Mouse (Mus musculus) midbrain, postnatal 0 days (tissue): ENCODE results near the gene Hnrnpab. TPM values are rescaled to one million over a fixed set of nuclear protein-coding genes. Genes with fewer than 3 reads are reported as not detected.
A peak's percentile ranks its signal among the peaks of the same experiment; 100 is the strongest.

Experiments used
- ATAC-seq: fragments of 200-750 bp; cut with Nextera tagmentation; 2 replicates; pipeline ENCODE4 v1.8.0; 2017; ENCODE audit warnings: moderate number of reproducible peaks, mild to moderate bottlenecking, moderate TSS enrichment, moderate library complexity; ENCODE audit not compliant: low FRiP score
- DNase-seq: peaks from one replicate; pipeline ENCODE4 v3.0.0-alpha.2; 2015; ENCODE audit warnings: low spot score
- H3K27ac ChIP-seq: fragments of 300-500 bp; sonication (generic); 2 replicates; pipeline ENCODE4 v1.5.1; 2014; ENCODE audit warnings: low read depth, mild to moderate bottlenecking, low read length, mixed read lengths
- H3K27me3 ChIP-seq: fragments of 300-500 bp; sonication (generic); 2 replicates; pipeline ENCODE4 v1.6.1; 2014; ENCODE audit warnings: low read length, control low read depth, mixed read lengths; ENCODE audit not compliant: insufficient read depth
- H3K36me3 ChIP-seq: fragments of 300-500 bp; sonication (generic); 2 replicates; pipeline ENCODE4 v1.6.1; 2014; ENCODE audit warnings: low read length, control low read depth, mixed read lengths; ENCODE audit not compliant: insufficient read depth
- H3K4me1 ChIP-seq: fragments of 300-500 bp; sonication (generic); 2 replicates; pipeline ENCODE4 v1.6.1; 2014; ENCODE audit warnings: mild to moderate bottlenecking, control low read depth, antibody characterized with exemption, low read length, mixed read lengths; ENCODE audit not compliant: insufficient read depth
- H3K4me2 ChIP-seq: fragments of 300-500 bp; sonication (generic); 2 replicates; pipeline ENCODE4 v1.6.1; 2014; ENCODE audit warnings: low read depth, mild to moderate bottlenecking, low read length, mixed read lengths; ENCODE audit not compliant: poor library complexity, severe bottlenecking
- H3K4me3 ChIP-seq: fragments of 300-500 bp; sonication (generic); 2 replicates; pipeline ENCODE4 v1.5.1; 2014; ENCODE audit warnings: low read depth, mild to moderate bottlenecking, low read length, moderate library complexity
- H3K9ac ChIP-seq: fragments of 300-500 bp; sonication (generic); replicated peaks from 2 replicates; pipeline ENCODE4 v1.6.1; 2014; ENCODE audit warnings: mild to moderate bottlenecking, low read length, moderate library complexity, mixed read lengths; ENCODE audit not compliant: poor library complexity, severe bottlenecking
- H3K9me3 ChIP-seq: fragments of 300-500 bp; sonication (generic); 2 replicates; pipeline ENCODE4 v1.6.1; 2016; ENCODE audit warnings: low read length, control low read depth
- CTCF ChIP-seq: IDR thresholded peaks from 2 replicates; pipeline ENCODE4 v1.5.1; 2016; ENCODE audit warnings: antibody characterized with exemption, mild to moderate bottlenecking
- WGBS: fragments of 180-500 bp; shearing (Covaris S2); extraction: QIAGEN DNeasy Blood & Tissue Kit; methylation state at CpG from one replicate; pipeline ENCODE4 v1.1.7; 2014; 5-methylcytosine and 5-hydroxymethylcytosine counted together
- polyA plus RNA-seq: library from polyadenylated mRNA; unstranded; fragments of >200 nt; fragmentation: Nextera tagmentation; extraction: Ambion mirVana; gene quantifications from 2 replicates; pipeline ENCODE4 v1.2.1, GENCODE M21; 2015
- total RNA-seq: library from RNA; depleted of rRNA; stranded (reverse); fragments of >200 nt; gene quantifications from 2 replicates; pipeline ENCODE4 v1.2.3, GENCODE M21; 2014

The Hnrnpab gene
- total and polyA plus RNA-seq, 2 experiments from 2014 or later = 220 to 239 TPM

GRCm38 (mm10) chr11:51605602-51606446 lies 823 bp downstream of the Hnrnpab start:
- no peaks in the 10 kb centered on the region for H3K9me3 ChIP-seq
- H3K27ac ChIP-seq = peak overlapping the region; percentile 94
- peaks cover 32% of the 10 kb centered on the region for H3K36me3 ChIP-seq
- under 1% methylated on average over 70 of the region's 81 CpGs for WGBS
- peak overlapping the region; percentile 96 for H3K4me3 ChIP-seq
- peak overlapping the region; percentile 77 for H3K4me2 ChIP-seq
- peak; percentile 77 for DNase-seq
- ATAC-seq = peak; percentile 53
- TF ChIP-seq CTCF = no peak
- 0 out of 2 replicates have a peak, but pooled peaks cover 4% of the 10 kb centered on the region for H3K4me1 ChIP-seq
- H3K9ac ChIP-seq = peak overlapping the region; percentile 98
- no peaks in the 10 kb centered on the region for H3K27me3 ChIP-seq

GRCm38 (mm10) chr11:51602253-51602652 lies 4.4 kb downstream of the Hnrnpab start:
- DNase-seq = no peak
- no peak overlapping the region for H3K27ac ChIP-seq
- H3K9ac ChIP-seq = no peak overlapping the region
- peaks cover 66% of the 10 kb centered on the region for H3K36me3 ChIP-seq
- H3K9me3 ChIP-seq = no peaks in the 10 kb centered on the region
- no peak overlapping the region for H3K4me2 ChIP-seq
- H3K4me1 ChIP-seq = no peaks in the 10 kb centered on the region
- 92% methylated on average over 3 of the region's 3 CpGs for WGBS
- no peak for ATAC-seq
- H3K27me3 ChIP-seq = no peaks in the 10 kb centered on the region
- TF ChIP-seq CTCF = no peak
- no peak overlapping the region for H3K4me3 ChIP-seq

- ATAC-seq = no peak
- Histone ChIP-seq H3K27ac (no peak overlapping the region), H3K4me3 (no peak overlapping the region), H3K9ac (no peak overlapping the region), H3K9me3 (no peaks in the 10 kb centered on the region), H3K4me2 (no peak overlapping the region), H3K36me3 (peaks cover 73% of the 10 kb centered on the region), H3K27me3 (no peaks in the 10 kb centered on the region), H3K4me1 (no peaks in the 10 kb centered on the region)
- no peak for DNase-seq
- TF ChIP-seq CTCF = no peak
- WGBS = 83% methylated on average over 2 of the region's 2 CpGs
Measured at GRCm38 (mm10) chr11:51597553-51597952, 9.1 kb downstream of the Hnrnpab start.

GRCm38 (mm10) chr11:51595459-51596083 lies 11.1 kb downstream of the Hnrnpab start:
- Histone ChIP-seq H3K9me3 (no peaks in the 10 kb centered on the region), H3K36me3 (peaks cover 63% of the 10 kb centered on the region), H3K27ac (no peak overlapping the region), H3K27me3 (no peaks in the 10 kb centered on the region), H3K4me1 (no peaks in the 10 kb centered on the region), H3K4me2 (no peak overlapping the region), H3K9ac (no peak overlapping the region), H3K4me3 (no peak overlapping the region)
- 85% methylated on average over 1 of the region's 1 CpGs for WGBS
- DNase-seq = no peak
- ATAC-seq = no peak
- TF ChIP-seq CTCF = no peak

GRCm38 (mm10) chr11:51594715-51595350 lies 11.8 kb downstream of the Hnrnpab start:
- H3K9me3 ChIP-seq = no peaks in the 10 kb centered on the region
- no peak overlapping the region for H3K27ac ChIP-seq
- WGBS = 77% methylated on average over 3 of the region's 3 CpGs
- no peak overlapping the region for H3K4me3 ChIP-seq
- H3K27me3 ChIP-seq = no peaks in the 10 kb centered on the region
- ATAC-seq (no peak), DNase-seq (no peak)
- H3K36me3 ChIP-seq = peaks cover 56% of the 10 kb centered on the region
- no peak for TF ChIP-seq CTCF
- H3K4me1 ChIP-seq = no peaks in the 10 kb centered on the region
- no peak overlapping the region for H3K4me2 ChIP-seq
- H3K9ac ChIP-seq = no peak overlapping the region
